Mouse (Mus musculus) G1E (cell line): Measurements from ENCODE around the gene Rd3. TPM values are rescaled to one million over a fixed set of nuclear protein-coding genes. Genes with fewer than 3 reads are reported as not detected.

Experiments
- ATAC-seq: 2 replicates; pipeline ENCODE4 v1.8.0; 2016; ENCODE audit warnings: mild to moderate bottlenecking; ENCODE audit not compliant: insufficient number of reproducible peaks, poor library complexity, low FRiP score, severe bottlenecking; ENCODE audit errors: extremely low read depth
- DNase-seq: peaks from one replicate; pipeline ENCODE4 v3.0.0; 2012; ENCODE audit warnings: low spot score
- H3K27me3 ChIP-seq: 2 replicates; pipeline ENCODE4 v1.6.1; 2012; ENCODE audit warnings: mild to moderate bottlenecking, low read length, inconsistent platforms; ENCODE audit not compliant: insufficient read depth
- H3K36me3 ChIP-seq: replicated peaks from 2 replicates; pipeline ENCODE3; 2012; ENCODE audit warnings: mild to moderate bottlenecking, inconsistent platforms
- H3K4me1 ChIP-seq: 2 replicates; pipeline ENCODE4 v1.6.1; 2012; ENCODE audit warnings: low read depth, low read length, inconsistent platforms, mixed read lengths; ENCODE audit not compliant: insufficient read depth
- H3K4me3 ChIP-seq: 2 replicates; pipeline ENCODE4 v1.5.1; 2012; ENCODE audit warnings: low read depth, mild to moderate bottlenecking, inconsistent platforms, low read length, moderate library complexity, mixed read lengths
- H3K9me3 ChIP-seq: replicated peaks from 2 replicates; pipeline ENCODE4 v1.6.1; 2012; ENCODE audit warnings: inconsistent platforms
- CTCF ChIP-seq: IDR thresholded peaks from 2 replicates; pipeline ENCODE4 v1.5.1; 2012; ENCODE audit warnings: low read depth, low read length, inconsistent platforms, mixed read lengths
- GATA1 ChIP-seq: IDR thresholded peaks from 2 replicates; pipeline ENCODE4 v1.6.1; 2012; ENCODE audit warnings: borderline replicate concordance, low read length, inconsistent platforms, mixed read lengths
- GATA2 ChIP-seq: IDR thresholded peaks from 2 replicates; pipeline ENCODE4 v1.6.1; 2012; ENCODE audit warnings: low read depth, low read length, inconsistent platforms, borderline replicate concordance
- POLR2AphosphoS5 ChIP-seq: IDR thresholded peaks from 2 replicates; pipeline ENCODE4 v1.6.1; 2012; ENCODE audit warnings: low read depth, low read length, inconsistent platforms; ENCODE audit not compliant: insufficient replicate concordance
- TAL1 ChIP-seq: conservative IDR thresholded peaks from 2 replicates; pipeline ENCODE4 v1.6.1; 2012; ENCODE audit warnings: low read depth, low read length, inconsistent platforms, mixed read lengths
- polyA plus RNA-seq: library from polyadenylated mRNA; stranded (reverse); fragments of >175 nt; gene quantifications from 2 replicates; pipeline ENCODE4 v1.2.3, GENCODE M21; 2012
- total RNA-seq, 2 experiments: library from RNA; stranded (forward) in 1 of 2; stranded (reverse) in 1 of 2; fragments of 200-1000 nt in 1 of 2; fragments of >200 nt in 1 of 2; fragmentation: Nextera tagmentation in 1 of 2; gene quantifications; 2 replicates each; pipeline ENCODE4 v1.2.3; 2014 to 2017

Gene Rd3
- total and polyA plus RNA-seq, 3 experiments, result not detected

DNA sequence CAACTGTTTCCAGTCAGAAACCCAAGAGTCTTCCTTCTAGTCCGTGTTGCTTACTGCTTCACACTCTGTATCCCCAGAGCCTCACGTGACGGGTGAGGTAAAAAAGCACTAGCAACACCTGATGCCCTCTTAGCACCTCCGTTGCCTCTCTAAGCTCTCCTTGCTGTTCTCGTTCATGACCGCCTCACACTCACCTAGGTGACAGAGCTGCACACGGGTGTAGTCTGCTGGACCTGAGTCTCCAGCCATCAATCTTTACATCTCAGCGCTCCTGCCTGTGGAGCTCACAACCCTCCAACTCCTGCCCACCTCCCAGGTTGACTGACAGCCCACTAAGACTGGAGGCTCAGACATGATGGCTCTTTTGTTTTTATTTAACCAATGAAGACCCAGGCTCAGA is 29.4 kb upstream of the Rd3 start:
- peaks cover 55% of the 10 kb centered on the region for H3K27me3 ChIP-seq

GRCm38 (mm10) chr1:191948600-191948999 is 28.6 kb upstream of the Rd3 start:
- no peak for ATAC-seq
- no peak for TF ChIP-seq POLR2AphosphoS5
- no peak for TF ChIP-seq CTCF
- no peak for TF ChIP-seq GATA2
- TF ChIP-seq GATA1, result no peak
- TF ChIP-seq TAL1, result no peak
- Histone ChIP-seq H3K36me3 (no peaks in the 10 kb centered on the region), H3K9me3 (no peaks in the 10 kb centered on the region), H3K4me3 (no peak overlapping the region), H3K27me3 (peaks cover 47% of the 10 kb centered on the region), H3K4me1 (peaks cover 8% of the 10 kb centered on the region)
- DNase-seq, result no peak

More for the DNA sequence above, 29.4 kb upstream of the Rd3 start:
- no peaks in the 10 kb centered on the region for H3K9me3 ChIP-seq
- no peak for DNase-seq
- TF ChIP-seq TAL1 (no peak), POLR2AphosphoS5 (no peak), GATA2 (no peak), GATA1 (no peak), CTCF (no peak)
- peaks cover 8% of the 10 kb centered on the region for H3K4me1 ChIP-seq
- ATAC-seq, result no peak
- H3K4me3 ChIP-seq, result no peak overlapping the region
- H3K36me3 ChIP-seq, result no peaks in the 10 kb centered on the region

- ATAC-seq, result no peak
- peaks cover 8% of the 10 kb centered on the region for H3K4me1 ChIP-seq
These were observed 26.6 kb upstream of the Rd3 start for GRCm38 (mm10) chr1:191950611-191951010.

DNA sequence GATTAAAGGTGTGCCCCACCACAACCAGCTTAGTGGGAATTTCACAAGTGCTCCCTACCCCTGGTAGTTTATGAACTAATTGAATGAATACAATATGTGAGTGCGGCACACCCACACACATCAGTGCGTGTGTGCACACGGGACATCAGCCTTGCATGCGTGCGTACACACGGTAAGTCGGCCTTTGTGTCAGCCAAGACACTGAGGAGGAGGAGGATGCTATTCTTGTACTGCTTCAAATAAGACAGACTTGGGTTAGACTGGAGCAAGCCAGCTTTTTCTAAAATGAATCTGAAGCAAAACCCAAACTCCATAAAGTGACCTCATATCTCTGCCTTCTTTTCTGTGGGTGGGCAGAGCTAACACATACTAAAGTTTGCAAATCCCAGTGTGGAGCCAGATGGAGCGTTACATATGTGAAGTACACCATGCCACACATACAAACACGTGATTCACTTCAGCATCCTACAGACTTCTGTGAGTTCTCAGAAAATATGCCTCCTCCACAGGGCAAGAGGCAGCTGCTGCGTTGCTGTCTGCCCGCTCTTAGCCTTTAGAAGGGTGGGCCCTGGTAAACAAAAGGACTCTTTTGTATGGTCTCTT is 24.3 kb upstream of the Rd3 start:
- no peaks in the 10 kb centered on the region for H3K4me1 ChIP-seq
- no peak overlapping the region for H3K4me3 ChIP-seq
- ATAC-seq (no peak), DNase-seq (no peak)
- TF ChIP-seq POLR2AphosphoS5 (no peak), GATA1 (no peak), TAL1 (no peak), CTCF (no peak), GATA2 (no peak)
- no peaks in the 10 kb centered on the region for H3K9me3 ChIP-seq
- no peaks in the 10 kb centered on the region for H3K36me3 ChIP-seq
- H3K27me3 ChIP-seq, result peaks cover 44% of the 10 kb centered on the region

More at GRCm38 (mm10) chr1:191950611-191951010, 26.6 kb upstream of the Rd3 start:
- no peak for TF ChIP-seq TAL1
- TF ChIP-seq POLR2AphosphoS5, result no peak
- no peak for TF ChIP-seq GATA1
- TF ChIP-seq CTCF, result no peak
- no peak for TF ChIP-seq GATA2
- Histone ChIP-seq H3K27me3 (peaks cover 49% of the 10 kb centered on the region), H3K9me3 (no peaks in the 10 kb centered on the region), H3K4me3 (no peak overlapping the region), H3K36me3 (no peaks in the 10 kb centered on the region)
- DNase-seq, result no peak

- peaks cover 43% of the 10 kb centered on the region for H3K27me3 ChIP-seq
- DNase-seq (no peak), ATAC-seq (no peak)
- no peak overlapping the region for H3K4me3 ChIP-seq
- H3K9me3 ChIP-seq, result no peaks in the 10 kb centered on the region
- no peak for TF ChIP-seq POLR2AphosphoS5
- TF ChIP-seq GATA2, result no peak
- no peak for TF ChIP-seq TAL1
- TF ChIP-seq GATA1, result no peak
- TF ChIP-seq CTCF, result no peak
- H3K36me3 ChIP-seq, result no peaks in the 10 kb centered on the region
- H3K4me1 ChIP-seq, result no peaks in the 10 kb centered on the region
These were observed 22.1 kb upstream of the Rd3 start for GRCm38 (mm10) chr1:191955101-191955500.

- H3K4me1 ChIP-seq, result 0 out of 2 replicates have a peak, but pooled peaks cover 2% of the 10 kb centered on the region
- TF ChIP-seq TAL1 (no peak), GATA2 (no peak), CTCF (no peak), GATA1 (no peak), POLR2AphosphoS5 (no peak)
- H3K36me3 ChIP-seq, result no peaks in the 10 kb centered on the region
- ATAC-seq (no peak), DNase-seq (no peak)
- H3K27me3 ChIP-seq, result peaks cover 47% of the 10 kb centered on the region
- no peak overlapping the region for H3K4me3 ChIP-seq
- H3K9me3 ChIP-seq, result no peaks in the 10 kb centered on the region
These were observed 20.9 kb upstream of the Rd3 start for GRCm38 (mm10) chr1:191956261-191956660.
